In genomic region chr5:27651879-27652814, GRCm38 (mm10) we compare ENCODE assay signal across 8 mouse cellular contexts.
DNase-seq lines count a peak whose midpoint lies in the region; ATAC-seq lines count a peak whose summit lies in the region.

No protein-coding gene starts in this region.

- H3K36me3 ChIP-seq in embryonic facial prominence, embryonic 11.5 days (replicated peaks; ENCODE audit: control insufficient read depth, insufficient read depth, low read depth, low read length), result no peaks in the 10 kb centered on the region
- H3K36me3 ChIP-seq in limb, embryonic 12.5 days, result no peaks in the 10 kb centered on the region

- no peaks in the 10 kb centered on the region for H3K9me3 ChIP-seq in embryonic facial prominence, embryonic 11.5 days (replicated peaks; ENCODE audit: control insufficient read depth, low read length)
- no peaks in the 10 kb centered on the region for H3K9me3 ChIP-seq in limb, embryonic 12.5 days

- H3K4me1 ChIP-seq in embryonic facial prominence, embryonic 11.5 days (ENCODE audit: control insufficient read depth, insufficient read depth, low read length), result no peaks in the 10 kb centered on the region
- no peaks in the 10 kb centered on the region for H3K4me1 ChIP-seq in limb, embryonic 12.5 days (replicated peaks)

- peak; percentile 5 for DNase-seq in gastrocnemius, adult 18-20 months (ENCODE audit: low spot score)
- no peak for DNase-seq in gastrocnemius, postnatal 14 days
- DNase-seq in 416B (ENCODE audit: low read depth), result peak; percentile 11
- peak; percentile 56 for DNase-seq in adrenal gland, postnatal 10 days
- peak; percentile 64 for DNase-seq in embryonic facial prominence, embryonic 11.5 days (ENCODE audit: low spot score)
- DNase-seq in neural tube, embryonic 10.5 days (ENCODE audit: extremely low spot score, low spot score), result peak; percentile 64

- H3K4me2 ChIP-seq in embryonic facial prominence, embryonic 11.5 days (ENCODE audit: low read depth, low read length), result no peak overlapping the region
- no peak overlapping the region for H3K4me2 ChIP-seq in limb, embryonic 12.5 days

- ATAC-seq in embryonic facial prominence, embryonic 11.5 days (replicated peaks; ENCODE audit: insufficient number of reproducible peaks, low FRiP score, low TSS enrichment, low read depth), result no peak
- 0 out of 2 replicates have a peak, but pooled peaks have one; percentile 63 for ATAC-seq in limb, embryonic 12.5 days (ENCODE audit: insufficient number of reproducible peaks, insufficient read depth, low FRiP score, low TSS enrichment, low read depth)
- ATAC-seq in erythroid progenitor cell, adult 5-6 weeks (replicated peaks; ENCODE audit: low FRiP score, poor library complexity, severe bottlenecking), result no peak

- no peak overlapping the region for H3K9ac ChIP-seq in embryonic facial prominence, embryonic 11.5 days (replicated peaks; ENCODE audit: low read length)
- H3K9ac ChIP-seq in limb, embryonic 12.5 days (replicated peaks), result no peak overlapping the region

- H3K4me3 ChIP-seq in embryonic facial prominence, embryonic 11.5 days (ENCODE audit: low read depth, low read length), result no peak overlapping the region
- no peak overlapping the region for H3K4me3 ChIP-seq in limb, embryonic 12.5 days (replicated peaks)

- intact Hi-C loops in gastrocnemius, postnatal 14 days (cut with DNase I; ENCODE audit: low total_unique reads), result no loop called here

- WGBS in embryonic facial prominence, embryonic 11.5 days, result 61% methylated on average over 8 of the region's 8 CpGs
- WGBS in limb, embryonic 12.5 days, result 59% methylated on average over 8 of the region's 8 CpGs

- H3K27me3 ChIP-seq in embryonic facial prominence, embryonic 11.5 days (ENCODE audit: control insufficient read depth, insufficient read depth, low read length), result no peaks in the 10 kb centered on the region
- H3K27me3 ChIP-seq in limb, embryonic 12.5 days, result no peaks in the 10 kb centered on the region

- H3K27ac ChIP-seq in embryonic facial prominence, embryonic 11.5 days (replicated peaks; ENCODE audit: low read depth, low read length), result no peak overlapping the region
- H3K27ac ChIP-seq in limb, embryonic 12.5 days, result no peak overlapping the region
